Mouse (Mus musculus) layer of hippocampus, postnatal 25 days (tissue): ENCODE measurements at regions not wholly inside any gene's neighbourhood (a gene's known extent, or its start where the extent isn't known, plus 50 kb on each side); places are given as distances from the start of the nearest gene placed in this dataset.
A peak's percentile ranks its signal among the peaks of the same experiment; 100 is the strongest.

ENCODE experiments used
- DNase-seq, 2 experiments: peaks; one replicate each; pipeline ENCODE4 v3.0.0; 2022; ENCODE audit warnings: mixed read lengths in 2 of 2, low spot score in 1 of 2; ENCODE audit errors: extremely low spot score in 1 of 2

DNA sequence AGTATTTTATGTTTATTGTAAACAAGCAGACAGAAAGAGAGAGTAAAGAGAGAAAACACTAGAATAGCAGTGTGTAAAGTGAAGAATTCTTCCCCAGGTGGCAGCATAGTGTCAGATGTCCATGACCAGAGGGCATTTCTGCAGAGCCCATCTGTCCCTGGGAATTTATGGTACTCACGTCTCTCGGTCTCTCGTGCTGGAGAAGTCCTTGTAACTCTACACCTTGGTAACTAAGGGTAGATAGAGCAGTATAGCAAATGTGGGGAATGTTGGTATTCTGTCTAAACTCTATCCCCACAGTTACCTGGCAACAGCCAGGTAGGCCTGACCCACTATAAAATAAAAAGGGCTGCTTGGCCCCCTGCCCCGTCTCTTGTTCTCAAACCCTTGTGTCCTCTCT, 122.5 kb upstream of the Tsc22d1 start:
- DNase-seq = no peak

DNA sequence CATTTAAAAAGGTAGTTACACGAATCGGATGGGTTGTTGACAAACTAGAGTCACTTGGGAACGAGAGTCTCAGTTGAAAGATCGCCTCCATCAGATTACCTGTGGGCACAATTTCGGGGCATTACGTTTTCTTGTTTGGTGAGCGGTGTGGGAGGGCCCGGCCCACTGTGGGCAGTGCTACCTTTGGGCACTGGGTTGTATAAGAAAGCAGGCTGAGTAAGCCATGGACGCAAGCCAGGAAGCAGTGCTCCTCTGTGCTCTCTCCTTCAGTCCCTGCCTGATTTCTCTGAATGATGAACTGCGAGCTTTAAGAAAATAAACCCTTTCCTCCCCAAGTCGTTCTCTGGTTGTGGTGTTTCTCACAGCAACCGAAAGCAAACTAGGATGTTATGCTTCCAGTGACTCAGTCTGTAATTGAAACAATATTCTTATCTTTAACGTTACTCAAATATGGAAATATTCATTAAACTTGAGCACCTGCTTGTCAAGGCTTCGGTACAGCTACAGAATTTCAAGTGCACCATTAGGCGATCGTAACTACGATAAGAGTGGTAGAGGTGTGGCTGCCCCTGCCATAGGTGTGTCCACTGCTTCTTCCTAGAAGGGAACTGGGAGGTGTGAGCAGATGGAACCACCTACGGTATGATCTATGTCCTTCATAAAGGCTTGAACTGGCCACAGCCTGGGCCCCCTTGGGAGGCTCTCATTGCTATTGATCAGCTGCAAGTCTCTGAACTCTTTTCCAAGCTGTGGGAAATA, 119.2 kb upstream of the Tsc22d1 start:
- no peak for DNase-seq

DNA sequence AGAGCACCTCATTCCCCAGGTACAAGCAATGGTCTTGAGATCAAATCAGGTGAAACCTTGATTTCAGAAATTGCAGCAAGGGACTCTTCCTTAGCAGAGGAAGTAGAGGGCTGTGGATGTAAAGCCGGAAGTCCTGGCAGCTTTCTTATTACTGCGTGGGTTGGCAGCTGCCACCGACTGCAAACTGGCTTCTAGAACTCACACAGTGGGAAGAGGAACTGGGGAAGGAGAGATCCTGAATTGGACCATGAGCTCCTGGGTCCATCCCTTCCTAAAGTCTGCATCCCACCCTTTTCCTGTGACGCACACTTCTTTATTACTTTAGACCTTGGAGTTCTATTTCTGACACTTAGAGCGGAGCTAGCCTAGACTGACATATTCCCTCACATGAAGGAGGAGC, 116.9 kb upstream of the Tsc22d1 start:
- DNase-seq = no peak

DNA sequence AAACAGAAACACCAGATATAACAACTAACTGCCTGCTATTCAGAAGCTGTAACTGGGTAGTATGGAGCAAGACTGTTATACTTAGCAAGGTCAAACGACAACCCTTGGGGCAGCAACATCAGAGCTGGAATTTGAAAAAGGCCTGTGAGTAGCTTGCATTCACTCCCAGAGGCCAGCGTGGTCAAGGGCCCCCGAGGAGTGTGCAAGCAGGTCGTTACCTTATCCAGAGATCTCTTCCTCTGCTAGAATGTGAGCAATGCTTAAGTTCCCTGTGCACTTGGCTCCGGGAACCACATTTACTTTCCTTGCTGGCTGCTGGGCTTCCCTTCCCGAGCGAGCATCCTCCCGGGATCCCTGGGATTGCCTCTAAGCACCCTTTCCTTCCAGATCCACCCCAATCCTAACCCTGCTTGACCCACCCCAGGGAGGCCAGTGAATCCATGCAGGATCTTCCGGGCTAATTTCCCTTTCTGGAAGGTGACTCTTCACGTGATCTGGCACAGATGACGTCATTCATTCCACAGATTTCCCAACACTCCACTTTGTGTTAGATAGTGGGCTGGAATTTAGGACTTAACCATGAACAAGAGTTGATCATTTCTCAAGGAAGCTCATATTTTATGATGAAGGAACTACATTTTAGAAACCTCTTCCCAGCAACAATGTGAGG, 112.3 kb upstream of the Tsc22d1 start:
- DNase-seq = no peak

DNA sequence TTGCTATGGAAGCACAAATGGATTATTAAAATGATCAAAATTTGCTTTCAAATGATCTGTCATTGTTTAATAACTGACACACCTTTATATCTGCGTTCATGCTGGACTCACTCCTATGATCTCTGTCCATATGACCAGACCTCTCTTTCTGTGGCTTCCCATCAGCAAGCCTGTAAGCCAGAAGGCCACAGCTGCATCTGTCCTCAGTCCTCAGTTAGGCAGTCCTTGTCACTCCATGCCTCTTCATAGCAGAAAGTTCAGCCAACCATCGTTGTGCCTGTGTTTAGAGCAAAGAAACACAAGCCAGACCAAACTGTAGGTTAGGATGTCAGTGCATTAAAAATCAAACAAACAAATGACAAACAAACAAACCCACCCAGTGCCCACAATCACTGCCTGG, 107.2 kb upstream of the Tsc22d1 start:
- DNase-seq = no peak

DNA sequence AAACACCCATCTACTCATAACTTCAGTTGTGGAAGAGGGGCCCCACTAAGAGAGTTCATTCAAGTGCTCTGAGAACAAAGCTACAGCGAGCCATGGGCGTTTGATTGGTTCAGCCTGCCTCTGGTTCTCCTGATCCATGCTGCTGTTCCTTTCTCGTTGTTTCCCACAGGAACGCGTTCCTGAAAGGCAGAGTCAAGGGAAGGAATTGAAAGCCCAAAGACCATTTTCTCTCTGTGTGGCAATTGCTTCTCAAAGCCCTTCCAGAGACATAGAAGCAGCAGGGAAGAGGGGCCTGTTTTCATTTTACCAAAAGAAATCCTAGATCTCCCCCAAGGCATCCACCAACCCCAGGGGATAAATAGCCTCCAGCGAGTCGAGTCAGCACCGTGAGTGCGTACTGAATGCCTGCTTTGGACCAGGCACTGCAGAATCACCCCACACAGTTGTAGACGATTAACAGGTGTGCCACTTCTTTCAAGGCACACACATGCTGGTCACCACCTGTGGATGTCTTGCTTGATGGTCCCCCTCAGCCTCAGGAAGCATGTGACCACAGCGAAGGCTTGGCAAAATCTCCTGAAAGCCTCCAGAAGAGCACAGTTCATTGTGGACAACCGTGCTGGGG, 106.5 kb upstream of the Tsc22d1 start:
- peak in 1 of 2 experiments; percentile 13 for DNase-seq

DNA sequence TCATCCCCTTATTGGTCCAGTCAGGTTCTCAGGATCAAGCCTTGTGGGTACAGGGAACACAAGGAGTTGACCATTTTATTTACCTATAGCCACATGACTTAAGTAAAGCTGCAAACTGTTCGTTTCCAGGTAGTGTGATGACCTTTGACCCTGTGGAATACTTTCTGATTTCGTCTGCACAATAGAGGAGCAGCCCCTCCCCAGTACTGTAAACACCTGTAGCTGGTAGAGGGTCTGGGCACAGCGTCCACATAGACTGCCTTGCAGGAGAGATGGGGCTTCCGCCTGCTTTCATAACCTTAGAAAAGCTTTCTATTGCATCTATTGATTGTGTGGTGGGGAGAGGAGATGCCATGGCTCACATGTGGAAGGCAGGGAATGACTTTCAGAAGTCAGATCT, 105.2 kb upstream of the Tsc22d1 start:
- DNase-seq = no peak

DNA sequence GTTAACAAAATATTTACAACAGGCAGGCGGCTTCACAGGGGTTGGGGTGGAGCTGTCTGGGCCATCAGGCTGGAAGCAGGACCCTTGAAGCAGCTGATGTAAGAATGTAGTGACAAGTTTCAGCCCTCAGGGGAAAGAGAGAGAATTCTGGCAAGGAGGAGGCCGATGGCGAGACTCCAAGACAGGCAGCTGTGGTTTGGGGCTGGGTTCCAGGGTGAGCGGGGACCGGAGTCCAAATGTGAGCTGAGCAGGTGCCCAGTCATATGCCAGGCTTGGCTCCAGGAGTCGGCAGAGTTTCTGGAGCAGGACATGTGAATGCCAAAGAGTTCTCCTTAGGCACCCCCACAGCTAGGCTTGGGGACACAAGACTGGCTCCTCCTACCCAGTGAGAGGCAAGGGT, 104.5 kb upstream of the Tsc22d1 start:
- DNase-seq = peak; percentile 56 to 60

DNA sequence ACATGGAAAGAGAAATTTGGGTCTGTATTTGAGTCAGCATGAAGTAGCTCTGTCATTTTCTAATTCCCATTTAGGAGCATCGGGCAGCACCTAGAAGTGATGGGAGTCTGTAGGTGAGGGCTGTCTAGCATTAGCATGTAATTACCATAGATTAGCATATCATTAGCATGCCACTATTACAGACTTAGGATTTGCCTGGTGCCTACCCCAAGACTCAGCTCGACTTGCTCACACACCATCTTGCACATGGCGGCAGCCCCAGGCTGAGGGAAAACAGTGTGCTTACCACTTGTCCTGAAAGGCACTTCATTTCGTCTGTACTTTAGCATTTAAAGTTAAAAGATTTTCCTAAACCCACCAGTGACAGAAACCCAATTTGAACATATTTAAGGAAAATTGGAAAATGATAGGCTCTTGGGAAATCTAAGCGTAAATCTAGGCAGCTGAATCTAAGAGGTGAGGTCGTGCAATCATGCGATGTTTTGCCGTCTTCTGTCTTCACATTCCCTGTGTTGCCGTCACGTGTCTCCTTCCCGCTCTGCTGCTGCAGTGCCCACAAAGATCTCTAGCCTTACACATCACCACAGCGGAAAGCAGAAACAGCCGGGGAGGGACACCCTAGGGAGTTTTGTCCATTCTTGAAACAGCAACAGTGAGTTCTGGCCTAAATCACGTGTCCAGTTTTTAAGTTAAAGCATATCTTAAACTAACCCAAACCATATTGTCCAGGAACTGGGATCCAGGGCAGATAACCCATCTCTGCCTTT, 101.2 kb upstream of the Tsc22d1 start:
- DNase-seq = no peak

DNA sequence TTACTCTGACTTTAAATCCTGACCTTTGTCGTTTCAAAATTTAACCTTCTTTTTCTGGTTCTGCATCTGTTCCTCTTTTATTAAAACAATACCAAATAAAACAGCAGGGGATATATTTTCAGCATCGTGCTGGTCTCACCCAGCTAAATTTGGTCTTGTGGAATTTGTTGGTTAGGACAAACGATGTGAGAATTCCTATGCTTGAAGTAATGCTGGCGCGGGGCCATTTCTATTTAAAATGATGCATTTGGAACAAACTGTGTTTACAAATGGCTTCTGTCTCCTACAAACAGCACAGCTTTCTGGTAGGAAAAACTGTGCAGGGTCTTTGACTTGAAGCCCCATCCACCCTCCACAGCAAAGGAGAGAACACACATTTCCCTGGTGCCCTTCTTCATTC, 96.3 kb upstream of the Tsc22d1 start:
- peak in 1 of 2 experiments; percentile 27 for DNase-seq

DNA sequence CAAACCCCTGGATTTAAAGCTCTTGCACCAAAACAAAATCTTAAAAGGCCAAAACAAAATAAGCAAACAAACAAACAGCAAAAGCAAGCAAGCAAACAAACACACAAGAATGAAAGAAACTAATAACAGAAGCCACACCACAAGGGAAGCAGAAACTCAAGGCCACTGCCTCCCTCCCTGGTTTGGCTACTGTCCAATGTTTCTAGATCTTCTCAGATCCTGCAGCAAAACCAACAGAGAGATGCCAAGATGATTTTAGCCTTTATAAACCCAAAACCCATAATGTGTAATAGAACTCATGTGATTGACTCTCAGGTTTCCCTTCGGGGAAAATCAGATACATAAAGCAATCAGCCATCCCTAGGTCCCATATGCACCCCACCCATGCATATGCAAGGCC, 90.5 kb upstream of the Tsc22d1 start:
- DNase-seq = no peak

DNA sequence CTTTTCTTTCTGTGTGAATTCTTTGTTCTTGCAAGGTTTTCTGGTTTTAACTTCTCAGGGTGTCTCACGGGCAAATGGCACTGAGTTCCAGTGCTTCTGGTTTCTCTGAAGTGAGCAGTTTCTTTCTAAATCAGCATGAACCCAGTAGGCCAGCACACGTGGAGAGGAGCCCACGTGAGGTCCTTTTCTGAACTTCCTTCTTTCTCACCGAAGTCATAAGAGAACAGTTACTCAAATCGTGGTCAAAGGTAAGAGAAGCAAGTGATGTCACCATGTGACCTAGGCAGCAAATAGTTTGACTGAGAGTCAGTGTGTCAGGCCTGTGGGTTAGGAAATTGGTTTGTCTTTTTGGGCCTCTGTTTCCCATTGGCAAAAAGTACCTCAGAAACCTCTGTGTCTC, 84.8 kb upstream of the Tsc22d1 start:
- DNase-seq = no peak

DNA sequence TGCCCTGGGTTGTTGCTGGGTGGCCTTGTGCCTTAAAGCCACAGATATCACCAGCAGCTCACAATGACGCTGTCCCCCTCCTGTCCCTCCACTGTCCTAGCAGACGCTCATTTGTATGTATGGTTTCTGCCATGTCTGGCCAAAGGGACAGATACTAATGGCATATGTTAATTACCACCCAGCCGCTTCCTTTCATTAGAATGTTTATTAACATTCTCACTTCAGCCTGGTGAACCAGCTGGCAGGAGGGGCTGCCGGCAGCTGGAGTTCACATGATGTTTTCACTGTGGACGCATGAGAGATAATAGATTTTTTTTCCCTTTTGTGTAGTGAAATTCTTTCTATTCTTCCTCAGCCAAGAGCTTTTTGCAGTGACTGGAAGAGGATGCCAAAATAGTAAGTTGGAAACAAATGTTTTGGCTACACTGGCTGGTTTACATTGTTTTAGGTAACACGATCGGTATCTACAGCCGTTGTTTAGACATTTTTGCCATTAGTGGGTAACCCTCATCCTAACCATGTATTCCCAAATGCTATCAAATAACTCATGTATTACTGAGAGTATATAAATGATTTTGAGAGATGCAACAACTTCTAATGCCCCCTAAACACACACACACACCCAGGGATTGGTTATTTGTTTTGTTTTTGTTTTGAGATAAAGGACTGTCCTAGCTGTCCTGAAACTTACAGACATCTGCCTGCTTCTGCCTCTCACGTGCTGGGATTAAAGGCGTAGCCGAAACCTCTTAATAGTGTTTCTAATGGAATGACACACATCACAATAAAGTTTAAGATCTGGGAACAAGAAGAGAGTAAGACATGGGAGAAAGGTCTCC, 83.0 kb upstream of the Tsc22d1 start:
- no peak for DNase-seq

DNA sequence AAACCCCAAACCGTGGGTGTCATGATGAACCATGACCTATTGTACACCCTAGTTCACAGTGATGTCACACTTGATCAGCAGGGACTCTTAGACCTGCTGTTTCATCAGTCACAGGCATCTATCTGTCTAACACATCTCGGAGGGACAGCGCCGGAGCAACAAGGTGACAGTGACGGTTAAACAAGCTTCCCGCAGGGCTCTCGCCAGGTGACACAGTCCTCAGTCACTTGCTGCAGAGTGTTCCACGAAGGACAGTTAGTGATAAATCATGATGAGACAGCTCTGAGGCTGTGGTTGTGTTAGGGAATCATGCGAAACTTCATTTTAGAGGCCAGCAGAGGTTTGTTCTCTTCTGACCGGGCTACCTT, 82.4 kb upstream of the Tsc22d1 start:
- no peak for DNase-seq

DNA sequence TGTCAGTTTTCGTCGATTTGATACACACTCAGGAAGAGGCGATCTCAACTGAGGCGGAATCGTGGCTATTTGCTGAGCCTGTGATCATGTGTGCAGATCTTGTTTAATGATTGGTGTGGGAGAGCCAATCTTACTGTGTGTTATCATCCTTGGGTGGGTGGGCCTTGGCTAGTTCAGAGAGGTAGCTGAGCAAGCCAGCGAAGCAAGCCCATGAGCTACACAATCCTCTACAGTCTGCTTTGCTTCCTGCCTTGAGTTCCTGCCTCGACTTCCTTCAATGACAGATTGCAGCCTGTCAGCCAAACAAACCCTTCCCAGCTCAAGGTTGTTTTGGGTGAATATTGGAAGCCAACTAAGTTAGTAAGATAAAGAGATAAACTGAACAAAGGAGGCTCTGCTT, 74.0 kb upstream of the Tsc22d1 start:
- no peak for DNase-seq

DNA sequence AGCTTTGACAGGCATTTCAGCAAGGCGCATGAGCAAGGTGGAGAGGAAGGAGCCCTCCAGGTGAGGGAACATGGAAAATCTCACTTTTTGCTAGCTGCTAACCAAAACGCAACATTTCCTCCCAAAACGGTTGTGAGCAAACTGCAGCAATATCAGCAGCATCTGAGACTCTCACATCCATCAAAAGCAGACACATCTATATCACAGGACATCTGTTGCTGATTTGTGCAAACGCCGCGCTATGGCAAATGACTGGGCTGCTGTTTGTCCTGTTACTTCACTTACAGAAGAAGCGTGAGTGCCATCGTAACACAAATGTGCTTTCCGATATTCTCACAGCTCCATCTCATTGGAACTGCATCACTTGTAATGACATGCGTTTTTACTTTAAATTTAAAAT, 73.5 kb upstream of the Tsc22d1 start:
- DNase-seq = no peak

DNA sequence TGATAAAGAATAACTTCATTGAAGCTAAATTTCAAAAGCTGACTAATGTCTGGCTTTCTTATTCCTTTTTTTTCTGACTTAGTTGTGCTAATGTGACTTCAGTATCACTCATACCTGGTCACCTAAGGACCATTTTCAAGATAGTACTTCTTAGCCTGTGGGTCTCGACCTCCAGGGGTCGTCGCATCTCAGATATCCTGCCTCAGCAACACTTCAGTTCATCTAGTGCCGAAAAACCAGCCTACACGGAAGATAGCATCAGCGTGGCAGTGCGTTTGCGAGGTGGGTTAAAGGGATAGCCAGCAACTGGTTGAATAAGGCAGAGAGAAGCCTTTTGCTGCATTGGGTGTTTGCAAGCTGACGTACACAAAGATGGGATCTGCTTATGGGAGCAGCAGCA, 62.9 kb upstream of the Tsc22d1 start:
- DNase-seq = no peak

DNA sequence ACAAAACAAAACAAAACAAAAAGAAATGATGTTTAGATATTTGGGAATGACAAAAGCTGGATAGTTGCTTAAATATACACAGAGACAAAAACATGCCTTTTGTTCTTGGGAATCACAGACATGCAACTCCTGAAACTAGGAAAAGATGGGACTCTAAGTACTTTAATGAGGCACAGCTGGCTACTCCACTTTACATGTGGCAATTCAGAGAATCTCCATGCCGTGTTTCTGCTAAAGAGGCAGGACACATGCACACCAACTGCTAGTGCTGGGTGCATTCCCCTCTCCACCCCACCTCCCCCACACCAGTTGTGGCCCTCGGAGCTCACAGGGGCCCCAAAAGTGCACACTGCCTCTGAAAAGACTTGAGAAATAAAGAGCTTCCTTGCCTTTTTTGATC, 58.6 kb upstream of the Tsc22d1 start:
- DNase-seq = no peak

DNA sequence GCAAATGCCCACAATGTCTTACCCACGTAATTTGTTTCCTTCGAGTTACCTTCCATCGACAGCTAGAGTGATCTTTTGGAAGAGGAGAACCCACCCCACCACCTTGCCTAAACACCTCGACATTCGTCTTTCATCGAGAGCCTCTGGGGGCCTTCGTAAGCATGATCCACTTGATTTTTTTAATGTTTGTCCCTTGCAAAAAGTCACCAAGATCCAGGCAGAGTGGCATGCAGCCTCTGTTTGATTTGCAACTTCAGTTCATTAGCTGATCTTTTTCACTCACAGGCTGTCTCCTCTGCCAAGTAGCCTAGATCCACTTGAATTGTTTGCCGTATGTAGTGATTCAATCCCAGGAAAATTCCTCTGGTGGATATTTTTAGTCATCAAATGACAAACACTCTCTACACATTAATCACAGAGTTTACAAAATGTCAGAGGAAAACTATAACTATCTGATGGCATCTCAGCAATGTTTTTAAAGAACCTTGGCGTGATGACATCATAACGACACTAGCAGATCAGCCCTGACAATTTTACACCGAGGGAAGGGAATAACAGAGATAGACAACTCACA, 54.8 kb upstream of the Tsc22d1 start:
- DNase-seq = no peak

DNA sequence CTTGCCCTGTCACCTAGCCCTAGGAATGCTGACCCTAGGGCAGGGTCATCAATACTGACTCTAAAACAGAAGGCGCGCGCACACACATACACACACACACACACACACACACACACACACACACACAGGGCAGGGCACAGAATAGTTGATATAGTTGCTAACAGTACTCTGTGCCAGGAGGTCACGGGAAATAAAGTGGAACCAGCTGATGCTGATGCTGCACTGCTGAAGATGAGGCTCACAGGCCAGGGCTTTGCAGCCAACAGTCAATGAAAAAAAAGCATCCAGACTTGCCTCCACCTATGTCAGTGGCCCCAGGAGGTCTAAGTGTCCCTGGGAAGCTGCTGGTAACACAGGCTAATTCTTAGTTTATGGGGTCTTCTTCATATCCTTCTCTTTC, 50.7 kb upstream of the Tsc22d1 start:
- no peak for DNase-seq
